Mouse (Mus musculus) heart, embryonic 15.5 days (tissue): Measurements from ENCODE around the gene Ndst2. TPM values are rescaled to one million over a fixed set of nuclear protein-coding genes. Genes with fewer than 3 reads are reported as not detected.
A peak's percentile ranks its signal among the peaks of the same experiment; 100 is the strongest.
"Not testable (repeated sequence)": the region's sequence is repeated elsewhere in the genome, so short reads cannot be mapped to it uniquely, and the experiment has no call there.

Experiments used
- ATAC-seq: fragments of 200-750 bp; cut with Nextera tagmentation; replicated peaks from 2 replicates; pipeline ENCODE4 v1.8.0; 2017; ENCODE audit warnings: low read depth, moderate TSS enrichment; ENCODE audit not compliant: insufficient number of reproducible peaks, insufficient read depth, low FRiP score
- H3K27ac ChIP-seq: fragments of 300-500 bp; sonication (generic); 2 replicates; pipeline ENCODE4 v1.5.1; 2015; ENCODE audit warnings: mild to moderate bottlenecking, inconsistent platforms
- H3K27me3 ChIP-seq: fragments of 300-500 bp; sonication (generic); 2 replicates; pipeline ENCODE4 v1.6.1; 2015; ENCODE audit warnings: inconsistent platforms
- H3K36me3 ChIP-seq: fragments of 300-500 bp; sonication (generic); 2 replicates; pipeline ENCODE4 v1.6.1; 2015; ENCODE audit warnings: mild to moderate bottlenecking, inconsistent platforms
- H3K4me1 ChIP-seq: fragments of 300-500 bp; sonication (generic); replicated peaks from 2 replicates; pipeline ENCODE4 v1.6.1; 2015; ENCODE audit warnings: inconsistent platforms
- H3K4me2 ChIP-seq: fragments of 300-500 bp; sonication (generic); 2 replicates; pipeline ENCODE4 v1.6.1; 2015; ENCODE audit warnings: inconsistent platforms, mild to moderate bottlenecking, moderate library complexity
- H3K4me3 ChIP-seq: fragments of 300-500 bp; sonication (generic); 2 replicates; pipeline ENCODE4 v1.5.1; 2015; ENCODE audit warnings: mild to moderate bottlenecking, inconsistent platforms
- H3K9ac ChIP-seq: fragments of 300-500 bp; sonication (generic); 2 replicates; pipeline ENCODE4 v1.6.1; 2015; ENCODE audit warnings: mild to moderate bottlenecking, inconsistent platforms
- H3K9me3 ChIP-seq: fragments of 300-500 bp; sonication (generic); replicated peaks from 2 replicates; pipeline ENCODE4 v1.6.1; 2016; ENCODE audit warnings: inconsistent platforms
- WGBS: fragments of 180-500 bp; shearing (Covaris S2); methylation state at CpG from one replicate; pipeline ENCODE4 v1.1.7; 2015; ENCODE audit warnings: mixed read lengths; 5-methylcytosine and 5-hydroxymethylcytosine counted together
- polyA plus RNA-seq: library from polyadenylated mRNA; unstranded; fragments of >200 nt; fragmentation: Nextera tagmentation; extraction: Ambion mirVana; gene quantifications from 2 replicates; pipeline ENCODE4 v1.2.1, GENCODE M21; 2015

Ndst2 gene
- polyA plus RNA-seq, 1 experiment from 2014 or later = 13.8 TPM

- H3K36me3 ChIP-seq = peaks cover 99% of the 10 kb centered on the region
- no peak overlapping the region for H3K4me2 ChIP-seq
- no peak overlapping the region for H3K4me3 ChIP-seq
- peaks cover 4% of the 10 kb centered on the region; the same call in 1 of the 2 replicates for H3K4me1 ChIP-seq
- ATAC-seq = no peak
- WGBS = 91% methylated on average over 12 of the region's 12 CpGs
- H3K27me3 ChIP-seq = no peaks in the 10 kb centered on the region
- no peaks in the 10 kb centered on the region for H3K9me3 ChIP-seq
- no peak overlapping the region for H3K9ac ChIP-seq
- no peak overlapping the region for H3K27ac ChIP-seq
These were observed 14.6 kb downstream of the Ndst2 start for GRCm38 (mm10) chr14:20719767-20720166.

GRCm38 (mm10) chr14:20718443-20718842, 15.9 kb downstream of the Ndst2 start:
- Histone ChIP-seq H3K9ac (no peak overlapping the region), H3K9me3 (no peaks in the 10 kb centered on the region), H3K4me3 (no peak overlapping the region), H3K4me1 (peaks cover 14% of the 10 kb centered on the region), H3K36me3 (peaks cover 99% of the 10 kb centered on the region), H3K4me2 (no peak overlapping the region), H3K27me3 (no peaks in the 10 kb centered on the region), H3K27ac (no peak overlapping the region)
- WGBS = 90% methylated on average over 10 of the region's 10 CpGs
- ATAC-seq = no peak

GRCm38 (mm10) chr14:20713832-20714231, 20.5 kb downstream of the Ndst2 start:
- H3K4me1 ChIP-seq = peaks cover 29% of the 10 kb centered on the region

GRCm38 (mm10) chr14:20708239-20708638, 26.1 kb downstream of the Ndst2 start:
- Histone ChIP-seq H3K9ac (peak overlapping the region; percentile 95), H3K4me2 (peak overlapping the region; percentile 81), H3K36me3 (peaks cover 35% of the 10 kb centered on the region), H3K4me3 (peak overlapping the region; percentile 81), H3K27ac (peak overlapping the region; percentile 91), H3K27me3 (no peaks in the 10 kb centered on the region), H3K9me3 (no peaks in the 10 kb centered on the region), H3K4me1 (peaks cover 31% of the 10 kb centered on the region)
- WGBS = 4% methylated on average over 10 of the region's 10 CpGs
- no peak for ATAC-seq

More at GRCm38 (mm10) chr14:20713832-20714231, 20.5 kb downstream of the Ndst2 start:
- Histone ChIP-seq H3K36me3 (peaks cover 85% of the 10 kb centered on the region), H3K4me3 (no peak overlapping the region), H3K27me3 (no peaks in the 10 kb centered on the region), H3K4me2 (peak overlapping the region; percentile 3; the same call in 1 of the 2 replicates), H3K9me3 (no peaks in the 10 kb centered on the region), H3K27ac (peak overlapping the region; percentile 77), H3K9ac (0 out of 2 replicates have a peak overlapping the region, but pooled peaks have one; percentile 23)
- ATAC-seq = peak; percentile 61
- WGBS = 32% methylated on average over 11 of the region's 11 CpGs

GRCm38 (mm10) chr14:20707201-20708190, 26.9 kb downstream of the Ndst2 start, which contains the start of gene Zswim8:
Zswim8 (plus strand) TSS chr14:20707552.
- Histone ChIP-seq H3K4me2 (peak within 1 kb of the TSS; percentile 81), H3K27ac (peak within 1 kb of the TSS; percentile 91), H3K36me3 (peaks cover 28% of the 10 kb centered on the region), H3K27me3 (no peaks in the 10 kb centered on the region), H3K4me1 (peaks cover 29% of the 10 kb centered on the region), H3K4me3 (peak within 1 kb of the TSS; percentile 81), H3K9me3 (no peaks in the 10 kb centered on the region), H3K9ac (peak within 1 kb of the TSS; percentile 95)
- under 1% methylated on average over 72 of the region's 80 CpGs for WGBS
- peak; percentile 87 for ATAC-seq

GRCm38 (mm10) chr14:20703461-20703860, 30.9 kb downstream of the Ndst2 start:
- H3K9ac ChIP-seq = peak overlapping the region; percentile 71
- H3K9me3 ChIP-seq, ATAC-seq, H3K27me3 ChIP-seq: not testable (repeated sequence)
- H3K27ac ChIP-seq = peak overlapping the region; percentile 90
- H3K4me1 ChIP-seq = peaks cover 38% of the 10 kb centered on the region
- WGBS = 8% methylated on average over 8 of the region's 8 CpGs
- H3K4me3 ChIP-seq = peak overlapping the region; percentile 65
- H3K4me2 ChIP-seq = peak overlapping the region; percentile 70
- H3K36me3 ChIP-seq = 0 out of 2 replicates have a peak, but pooled peaks cover 11% of the 10 kb centered on the region

- peaks cover 13% of the 10 kb centered on the region; the same call in 1 of the 2 replicates for H3K36me3 ChIP-seq
- H3K9me3 ChIP-seq = no peaks in the 10 kb centered on the region
- WGBS = under 1% methylated on average over 61 of the region's 61 CpGs
- peak; percentile 76 for ATAC-seq
- peaks cover 42% of the 10 kb centered on the region for H3K4me1 ChIP-seq
- peak within 1 kb of the TSS; percentile 71 for H3K9ac ChIP-seq
- H3K4me3 ChIP-seq = peak within 1 kb of the TSS; percentile 65
- no peaks in the 10 kb centered on the region for H3K27me3 ChIP-seq
- H3K4me2 ChIP-seq = peak within 1 kb of the TSS; percentile 70
- peak within 1 kb of the TSS; percentile 90 for H3K27ac ChIP-seq
These were observed 31.5 kb downstream of the Ndst2 start, which contains the start of gene Chchd1 for GRCm38 (mm10) chr14:20702741-20703381. Chchd1 (plus strand) TSS chr14:20703006.

- no peaks in the 10 kb centered on the region for H3K27me3 ChIP-seq
- H3K4me2 ChIP-seq = peak overlapping the region; percentile 70
- ATAC-seq = peak; percentile 14
- H3K4me1 ChIP-seq = peaks cover 47% of the 10 kb centered on the region
- peak overlapping the region; percentile 90 for H3K27ac ChIP-seq
- peaks cover 13% of the 10 kb centered on the region; the same call in 1 of the 2 replicates for H3K36me3 ChIP-seq
- WGBS = 7% methylated on average over 15 of the region's 15 CpGs
- no peaks in the 10 kb centered on the region for H3K9me3 ChIP-seq
- peak overlapping the region; percentile 71 for H3K9ac ChIP-seq
- H3K4me3 ChIP-seq = peak overlapping the region; percentile 65
These were observed 32.1 kb downstream of the Ndst2 start for GRCm38 (mm10) chr14:20702096-20702740.

- H3K27ac ChIP-seq = peak overlapping the region; percentile 90
- 66% methylated on average over 8 of the region's 8 CpGs for WGBS
- peak overlapping the region; percentile 65 for H3K4me3 ChIP-seq
- peak overlapping the region; percentile 71 for H3K9ac ChIP-seq
- H3K36me3 ChIP-seq = peaks cover 13% of the 10 kb centered on the region; the same call in 1 of the 2 replicates
- H3K9me3 ChIP-seq = no peaks in the 10 kb centered on the region
- H3K4me2 ChIP-seq = peak overlapping the region; percentile 70
- H3K27me3 ChIP-seq = no peaks in the 10 kb centered on the region
- no peak for ATAC-seq
- peaks cover 50% of the 10 kb centered on the region for H3K4me1 ChIP-seq
These were observed 32.8 kb downstream of the Ndst2 start for GRCm38 (mm10) chr14:20701554-20701953.

GRCm38 (mm10) chr14:20700362-20700761, 34.0 kb downstream of the Ndst2 start:
- H3K4me3 ChIP-seq = no peak overlapping the region
- H3K36me3 ChIP-seq = peaks cover 13% of the 10 kb centered on the region; the same call in 1 of the 2 replicates
- H3K4me1 ChIP-seq = peaks cover 61% of the 10 kb centered on the region
- no peak overlapping the region for H3K9ac ChIP-seq
- no peak for ATAC-seq
- no peak overlapping the region for H3K4me2 ChIP-seq
- 72% methylated on average over 3 of the region's 3 CpGs for WGBS
- H3K27ac ChIP-seq = no peak overlapping the region
- no peaks in the 10 kb centered on the region for H3K27me3 ChIP-seq
- no peaks in the 10 kb centered on the region for H3K9me3 ChIP-seq
